Mouse (Mus musculus): ENCODE results near the gene Gm9944. TPM values are rescaled to one million over a fixed set of nuclear protein-coding genes. Genes with fewer than 3 reads are reported as not detected.

Gene Gm9944
- polyA plus RNA-seq, 1 experiment from 2014 or later, result not detected

DNA sequence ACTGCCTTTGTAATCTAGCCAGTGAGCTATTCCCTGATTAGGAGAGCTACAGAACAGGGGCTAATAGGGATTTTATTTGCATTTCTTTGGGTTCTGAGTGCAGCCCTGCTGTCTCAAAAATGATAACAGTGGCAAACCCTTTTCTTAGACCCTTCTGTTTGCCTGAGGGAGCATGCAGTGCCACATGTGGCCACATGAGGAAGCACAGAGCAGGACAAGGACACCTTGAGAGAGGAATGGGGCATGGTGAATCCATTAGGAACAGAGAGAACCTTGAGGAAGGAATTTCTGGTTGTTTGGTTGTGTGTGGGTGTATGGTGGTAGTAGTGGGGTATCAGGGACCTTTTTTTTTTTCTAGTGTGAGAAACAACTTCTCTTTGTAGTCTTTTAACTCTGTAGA, 32.5 kb downstream of the Gm9944 start:
- Histone ChIP-seq H3K4me1 (no peaks in the 10 kb centered on the region), H3K36me3 (no peaks in the 10 kb centered on the region), H3K9ac (no peak overlapping the region), H3K27me3 (replicated peaks) (no peaks in the 10 kb centered on the region), H3K4me3 (no peak overlapping the region), H3K9me3 (replicated peaks) (no peaks in the 10 kb centered on the region), H3K4me2 (no peak overlapping the region), H3K27ac (no peak overlapping the region)
- ATAC-seq, result no peak

GRCm38 (mm10) chr4:144408290-144408689, 44.8 kb downstream of the Gm9944 start, which contains the start of gene Pramef12:
TSS of gene Pramef12 (minus strand) at chr4:144408464.
- Histone ChIP-seq H3K4me1 (no peaks in the 10 kb centered on the region), H3K36me3 (no peaks in the 10 kb centered on the region), H3K27me3 (replicated peaks) (no peaks in the 10 kb centered on the region), H3K27ac (no peak within 1 kb of the TSS), H3K9me3 (replicated peaks) (no peaks in the 10 kb centered on the region), H3K9ac (no peak within 1 kb of the TSS), H3K4me2 (no peak within 1 kb of the TSS), H3K4me3 (no peak within 1 kb of the TSS)
- whole genome bisulfite sequencing (ENCODE audit: insufficient replicate concordance), result 53% methylated on average over 9 of the region's 9 CpGs
- ATAC-seq, result no peak

DNA sequence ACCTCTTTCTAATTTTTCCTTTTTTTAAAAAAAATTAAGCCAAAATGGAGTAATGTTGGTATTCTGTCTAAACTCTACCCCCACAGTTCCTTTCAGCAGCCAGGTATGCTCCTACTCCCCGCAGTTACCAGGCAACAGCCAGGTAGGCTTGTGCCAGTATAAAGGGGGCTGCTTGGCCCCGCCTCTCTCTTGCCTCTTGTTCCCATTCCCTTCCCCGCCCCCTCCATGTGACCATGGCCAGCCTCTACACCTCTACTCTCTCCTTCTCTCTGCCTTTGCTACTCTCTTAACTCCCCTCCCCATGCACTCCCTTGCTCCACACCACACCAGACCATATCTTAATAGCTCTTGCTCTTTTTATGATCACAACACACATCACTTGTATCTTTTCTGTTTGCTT, 46.9 kb downstream of the Gm9944 start:
- 38% methylated on average over 3 of the region's 3 CpGs for WGBS (ENCODE audit: insufficient replicate concordance)

DNA sequence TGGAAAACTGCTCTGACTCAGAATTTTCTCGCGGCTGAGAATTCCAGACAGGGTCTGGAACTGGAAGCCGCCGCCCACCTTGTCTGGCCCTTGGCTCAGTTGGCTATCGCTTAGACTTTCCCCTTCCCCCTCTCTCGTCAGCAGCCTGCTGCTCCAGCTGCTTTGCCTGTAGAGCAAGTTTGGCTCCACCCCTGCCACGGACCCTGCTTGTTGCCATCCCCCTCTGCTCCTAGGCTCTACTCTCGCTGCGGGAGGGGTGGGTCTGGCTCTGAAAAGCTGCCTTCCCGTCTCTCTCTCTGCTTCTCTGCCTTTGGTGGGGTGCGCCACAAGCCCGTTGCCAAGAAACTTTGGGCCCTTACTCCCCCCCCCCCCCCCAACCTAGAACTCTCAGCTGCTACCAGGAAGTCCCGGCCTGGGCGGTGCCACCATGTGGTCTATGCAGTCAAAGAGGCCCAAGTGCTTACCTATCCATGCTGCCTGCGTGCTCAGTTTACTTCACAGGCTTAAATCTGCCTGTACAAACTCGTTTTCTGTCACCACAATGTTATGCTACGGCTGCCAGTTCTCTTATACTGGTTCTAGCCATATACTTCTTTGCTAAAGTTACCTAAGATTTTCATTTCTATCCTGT, 48.5 kb downstream of the Gm9944 start:
- no peak overlapping the region for H3K9ac ChIP-seq
- H3K4me2 ChIP-seq, result peak overlapping the region; percentile 49
- H3K27me3 ChIP-seq (replicated peaks), result no peaks in the 10 kb centered on the region
- H3K27ac ChIP-seq, result no peak overlapping the region
- H3K4me1 ChIP-seq, result no peaks in the 10 kb centered on the region
- ATAC-seq, result peak; percentile 57
- peak overlapping the region; percentile 27 for H3K4me3 ChIP-seq
- no peaks in the 10 kb centered on the region for H3K9me3 ChIP-seq (replicated peaks)
- 5% methylated on average over 16 of the region's 17 CpGs for WGBS (ENCODE audit: insufficient replicate concordance)
- H3K36me3 ChIP-seq, result no peaks in the 10 kb centered on the region

More for the DNA sequence above, 46.9 kb downstream of the Gm9944 start:
- Histone ChIP-seq H3K4me2 (no peak overlapping the region), H3K27ac (no peak overlapping the region), H3K9me3 (replicated peaks) (no peaks in the 10 kb centered on the region), H3K9ac (no peak overlapping the region), H3K27me3 (replicated peaks) (no peaks in the 10 kb centered on the region), H3K4me1 (no peaks in the 10 kb centered on the region), H3K36me3 (no peaks in the 10 kb centered on the region), H3K4me3 (no peak overlapping the region)
- ATAC-seq, result no peak

Other genes starting within 250 kb of the Gm9944 start
- not detected in 2 replicates for gene C87977, start 240.0 kb downstream of the Gm9944 start, polyA plus RNA-seq (2016; fragmentation: Nextera tagmentation; extraction: Ambion mirVana)
- not detected in 2 replicates for gene Pramel5, start 172.8 kb downstream of the Gm9944 start, polyA plus RNA-seq (2016; fragmentation: Nextera tagmentation; extraction: Ambion mirVana)
- gene Gm13128, start 123.1 kb downstream of the Gm9944 start, polyA plus RNA-seq (2016; fragmentation: Nextera tagmentation; extraction: Ambion mirVana), result not detected in 2 replicates
- not detected in 2 replicates for gene Gm13119, start 95.4 kb downstream of the Gm9944 start, polyA plus RNA-seq (2016; fragmentation: Nextera tagmentation; extraction: Ambion mirVana)
- not detected in 2 replicates for gene Pramef20, start 75.4 kb downstream of the Gm9944 start, polyA plus RNA-seq (2016; fragmentation: Nextera tagmentation; extraction: Ambion mirVana)
- not detected in 2 replicates for gene Pramef12, start 44.9 kb downstream of the Gm9944 start, polyA plus RNA-seq (2016; fragmentation: Nextera tagmentation; extraction: Ambion mirVana)
- gene 1700012P22Rik, start 14.5 kb downstream of the Gm9944 start, polyA plus RNA-seq (2016; fragmentation: Nextera tagmentation; extraction: Ambion mirVana), result not detected in 2 replicates
- gene Aadacl3, start 10.4 kb upstream of the Gm9944 start, polyA plus RNA-seq (2016; fragmentation: Nextera tagmentation; extraction: Ambion mirVana), result not detected in 2 replicates
- gene 9430007A20Rik, start 66.5 kb upstream of the Gm9944 start, polyA plus RNA-seq (2016; fragmentation: Nextera tagmentation; extraction: Ambion mirVana), result not detected in 2 replicates
- not detected in 2 replicates for gene Gm13124, start 111.8 kb upstream of the Gm9944 start, polyA plus RNA-seq (2016; fragmentation: Nextera tagmentation; extraction: Ambion mirVana)
- gene Aadacl4, start 160.4 kb upstream of the Gm9944 start, polyA plus RNA-seq (2016; fragmentation: Nextera tagmentation; extraction: Ambion mirVana), result not detected in 2 replicates
- not detected in 2 replicates for gene Gm436, start 233.1 kb upstream of the Gm9944 start, polyA plus RNA-seq (2016; fragmentation: Nextera tagmentation; extraction: Ambion mirVana)